Mouse (Mus musculus): Measurements from ENCODE around the gene Prickle2. TPM values are rescaled to one million over a fixed set of nuclear protein-coding genes. Genes with fewer than 3 reads are reported as not detected.
A peak's percentile ranks its signal among the peaks of the same experiment; 100 is the strongest.

Gene Prickle2
- polyA plus RNA-seq, 1 experiment from 2014 or later, result 4.1 TPM

- Histone ChIP-seq H3K36me3 (replicated peaks; ENCODE audit: control insufficient read depth, insufficient read depth, low read depth, low read length) (no peaks in the 10 kb centered on the region), H3K9me3 (replicated peaks; ENCODE audit: control insufficient read depth, low read length) (no peaks in the 10 kb centered on the region), H3K27me3 (ENCODE audit: control insufficient read depth, insufficient read depth, low read length) (no peaks in the 10 kb centered on the region), H3K9ac (replicated peaks; ENCODE audit: low read length) (no peak overlapping the region), H3K4me1 (ENCODE audit: control insufficient read depth, insufficient read depth, low read length) (no peaks in the 10 kb centered on the region; the same call in 1 of the 2 replicates), H3K4me2 (ENCODE audit: low read depth, low read length) (no peak overlapping the region), H3K27ac (replicated peaks; ENCODE audit: low read depth, low read length) (no peak overlapping the region), H3K4me3 (ENCODE audit: low read depth, low read length) (no peak overlapping the region)
- peak; percentile 6 for DNase-seq (ENCODE audit: low spot score)
- ATAC-seq (replicated peaks; ENCODE audit: insufficient number of reproducible peaks, low FRiP score, low TSS enrichment, low read depth), result no peak
- WGBS, result 72% methylated on average over 4 of the region's 4 CpGs
Measured at GRCm38 (mm10) chr6:92499449-92499848, 206.5 kb downstream of the Prickle2 start.

DNA sequence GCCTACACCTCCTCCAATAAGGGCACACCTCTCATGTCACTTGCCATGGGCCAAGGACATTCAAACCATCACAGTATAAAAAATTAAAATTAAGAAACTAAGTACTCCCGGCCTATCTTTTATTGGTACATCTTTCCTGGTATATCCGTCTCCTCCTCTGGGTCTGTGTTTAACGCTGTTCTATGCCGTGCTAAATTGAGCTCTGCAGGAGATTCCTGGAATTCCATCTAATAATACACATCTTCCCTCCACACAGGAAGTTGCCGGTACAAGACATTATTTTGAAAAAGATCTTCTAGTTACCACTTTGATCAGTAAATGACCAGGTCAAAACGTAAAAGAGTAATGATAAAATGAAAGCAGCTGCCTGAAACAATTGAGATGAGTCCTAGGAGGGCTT, 207.4 kb downstream of the Prickle2 start:
- H3K9ac ChIP-seq (replicated peaks; ENCODE audit: low read length), result no peak overlapping the region
- no peak overlapping the region for H3K27ac ChIP-seq (replicated peaks; ENCODE audit: low read depth, low read length)
- peak; percentile 5 for DNase-seq (ENCODE audit: low spot score)
- WGBS, result 34% methylated on average over 6 of the region's 6 CpGs
- no peaks in the 10 kb centered on the region for H3K9me3 ChIP-seq (replicated peaks; ENCODE audit: control insufficient read depth, low read length)
- H3K4me1 ChIP-seq (ENCODE audit: control insufficient read depth, insufficient read depth, low read length), result no peaks in the 10 kb centered on the region; the same call in 1 of the 2 replicates
- H3K36me3 ChIP-seq (replicated peaks; ENCODE audit: control insufficient read depth, insufficient read depth, low read depth, low read length), result no peaks in the 10 kb centered on the region
- no peak for ATAC-seq (replicated peaks; ENCODE audit: insufficient number of reproducible peaks, low FRiP score, low TSS enrichment, low read depth)
- no peak overlapping the region for H3K4me2 ChIP-seq (ENCODE audit: low read depth, low read length)
- no peaks in the 10 kb centered on the region for H3K27me3 ChIP-seq (ENCODE audit: control insufficient read depth, insufficient read depth, low read length)
- H3K4me3 ChIP-seq (ENCODE audit: low read depth, low read length), result no peak overlapping the region

GRCm38 (mm10) chr6:92497279-92497678, 208.7 kb downstream of the Prickle2 start:
- ATAC-seq (replicated peaks; ENCODE audit: insufficient number of reproducible peaks, low FRiP score, low TSS enrichment, low read depth) (no peak), DNase-seq (ENCODE audit: low spot score) (no peak)
- no peaks in the 10 kb centered on the region for H3K9me3 ChIP-seq (replicated peaks; ENCODE audit: control insufficient read depth, low read length)
- H3K9ac ChIP-seq (replicated peaks; ENCODE audit: low read length), result no peak overlapping the region
- H3K4me1 ChIP-seq (ENCODE audit: control insufficient read depth, insufficient read depth, low read length), result no peaks in the 10 kb centered on the region; the same call in 1 of the 2 replicates
- H3K27ac ChIP-seq (replicated peaks; ENCODE audit: low read depth, low read length), result no peak overlapping the region
- no peak overlapping the region for H3K4me2 ChIP-seq (ENCODE audit: low read depth, low read length)
- H3K4me3 ChIP-seq (ENCODE audit: low read depth, low read length), result no peak overlapping the region
- 63% methylated on average over 4 of the region's 4 CpGs for WGBS
- H3K36me3 ChIP-seq (replicated peaks; ENCODE audit: control insufficient read depth, insufficient read depth, low read depth, low read length), result no peaks in the 10 kb centered on the region
- H3K27me3 ChIP-seq (ENCODE audit: control insufficient read depth, insufficient read depth, low read length), result no peaks in the 10 kb centered on the region

DNA sequence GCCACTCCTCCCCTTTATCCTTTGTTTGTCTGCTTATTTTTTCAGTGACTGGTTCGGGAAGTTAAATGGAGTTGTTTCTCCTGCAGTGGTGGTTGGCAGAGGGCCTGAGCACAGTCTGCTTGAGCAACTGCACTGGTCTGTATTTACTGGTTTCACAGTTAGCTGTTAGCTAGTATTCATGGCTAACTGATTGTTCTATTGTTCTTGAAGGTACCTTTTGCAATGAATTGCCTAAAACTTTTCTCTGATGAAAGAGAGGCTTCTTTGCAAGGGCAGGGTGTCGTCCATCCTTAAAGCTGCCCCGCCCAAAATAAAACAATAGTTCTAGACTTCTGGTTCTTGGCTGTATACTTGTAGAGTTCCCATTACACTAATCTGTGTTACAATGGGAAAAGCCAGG, 210.5 kb downstream of the Prickle2 start:
- Histone ChIP-seq H3K9me3 (replicated peaks; ENCODE audit: control insufficient read depth, low read length) (no peaks in the 10 kb centered on the region), H3K27me3 (ENCODE audit: control insufficient read depth, insufficient read depth, low read length) (no peaks in the 10 kb centered on the region), H3K27ac (replicated peaks; ENCODE audit: low read depth, low read length) (no peak overlapping the region), H3K4me2 (ENCODE audit: low read depth, low read length) (no peak overlapping the region), H3K36me3 (replicated peaks; ENCODE audit: control insufficient read depth, insufficient read depth, low read depth, low read length) (no peaks in the 10 kb centered on the region), H3K9ac (replicated peaks; ENCODE audit: low read length) (no peak overlapping the region), H3K4me3 (ENCODE audit: low read depth, low read length) (no peak overlapping the region), H3K4me1 (ENCODE audit: control insufficient read depth, insufficient read depth, low read length) (no peaks in the 10 kb centered on the region; the same call in 1 of the 2 replicates)
- DNase-seq (ENCODE audit: low spot score) (no peak), ATAC-seq (replicated peaks; ENCODE audit: insufficient number of reproducible peaks, low FRiP score, low TSS enrichment, low read depth) (no peak)
- WGBS, result 86% methylated on average over 3 of the region's 3 CpGs

DNA sequence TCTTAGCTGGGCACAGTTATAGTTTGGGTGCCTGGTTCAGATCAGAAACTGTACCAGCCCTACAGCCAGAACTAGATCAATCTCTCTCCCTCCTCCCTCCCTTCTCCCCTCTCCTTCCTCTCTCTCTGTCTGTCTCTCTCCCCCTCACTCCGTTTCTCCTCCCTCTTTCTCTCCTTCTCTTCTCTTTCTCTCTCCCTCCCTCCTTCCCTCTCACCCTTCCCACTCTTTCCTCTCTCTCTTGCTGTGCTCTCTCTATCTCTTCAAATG, 224.3 kb downstream of the Prickle2 start:
- no peaks in the 10 kb centered on the region for H3K4me1 ChIP-seq (ENCODE audit: control insufficient read depth, insufficient read depth, low read length)
- H3K27me3 ChIP-seq (ENCODE audit: control insufficient read depth, insufficient read depth, low read length), result no peaks in the 10 kb centered on the region
- H3K36me3 ChIP-seq (replicated peaks; ENCODE audit: control insufficient read depth, insufficient read depth, low read depth, low read length), result no peaks in the 10 kb centered on the region
- H3K4me2 ChIP-seq (ENCODE audit: low read depth, low read length), result peak overlapping the region; percentile 50
- H3K9ac ChIP-seq (replicated peaks; ENCODE audit: low read length), result no peak overlapping the region
- H3K4me3 ChIP-seq (ENCODE audit: low read depth, low read length), result peak overlapping the region; percentile 38
- DNase-seq (ENCODE audit: low spot score) (no peak), ATAC-seq (replicated peaks; ENCODE audit: insufficient number of reproducible peaks, low FRiP score, low TSS enrichment, low read depth) (no peak)
- WGBS, result 6% methylated on average over 1 of the region's 1 CpGs
- H3K27ac ChIP-seq (replicated peaks; ENCODE audit: low read depth, low read length), result no peak overlapping the region
- no peaks in the 10 kb centered on the region for H3K9me3 ChIP-seq (replicated peaks; ENCODE audit: control insufficient read depth, low read length)

- H3K36me3 ChIP-seq (replicated peaks; ENCODE audit: control insufficient read depth, insufficient read depth, low read depth, low read length), result no peaks in the 10 kb centered on the region
- ATAC-seq (replicated peaks; ENCODE audit: insufficient number of reproducible peaks, low FRiP score, low TSS enrichment, low read depth), result peak; percentile 37; the same call in 1 of the 2 replicates
- H3K4me2 ChIP-seq (ENCODE audit: low read depth, low read length), result peak overlapping the region; percentile 50
- no peaks in the 10 kb centered on the region for H3K27me3 ChIP-seq (ENCODE audit: control insufficient read depth, insufficient read depth, low read length)
- H3K9me3 ChIP-seq (replicated peaks; ENCODE audit: control insufficient read depth, low read length), result no peaks in the 10 kb centered on the region
- H3K27ac ChIP-seq (replicated peaks; ENCODE audit: low read depth, low read length), result no peak overlapping the region
- H3K9ac ChIP-seq (replicated peaks; ENCODE audit: low read length), result peak overlapping the region; percentile 43
- peak overlapping the region; percentile 38 for H3K4me3 ChIP-seq (ENCODE audit: low read depth, low read length)
- WGBS, result under 1% methylated on average over 21 of the region's 21 CpGs
- no peaks in the 10 kb centered on the region for H3K4me1 ChIP-seq (ENCODE audit: control insufficient read depth, insufficient read depth, low read length)
- DNase-seq (ENCODE audit: low spot score), result peak; percentile 68
Measured at GRCm38 (mm10) chr6:92480941-92481689, 224.8 kb downstream of the Prickle2 start.

GRCm38 (mm10) chr6:92478612-92479011, 227.3 kb downstream of the Prickle2 start:
- ATAC-seq (replicated peaks; ENCODE audit: insufficient number of reproducible peaks, low FRiP score, low TSS enrichment, low read depth), result no peak
- H3K4me3 ChIP-seq (ENCODE audit: low read depth, low read length), result no peak overlapping the region

GRCm38 (mm10) chr6:92477621-92478020, 228.3 kb downstream of the Prickle2 start:
- no peak overlapping the region for H3K4me2 ChIP-seq (ENCODE audit: low read depth, low read length)
- DNase-seq (ENCODE audit: low spot score) (peak; percentile 63), ATAC-seq (replicated peaks; ENCODE audit: insufficient number of reproducible peaks, low FRiP score, low TSS enrichment, low read depth) (no peak)
- no peak overlapping the region for H3K9ac ChIP-seq (replicated peaks; ENCODE audit: low read length)
- no peak overlapping the region for H3K27ac ChIP-seq (replicated peaks; ENCODE audit: low read depth, low read length)
- H3K4me3 ChIP-seq (ENCODE audit: low read depth, low read length), result no peak overlapping the region
- WGBS, result 91% methylated on average over 2 of the region's 2 CpGs
- H3K4me1 ChIP-seq (ENCODE audit: control insufficient read depth, insufficient read depth, low read length), result no peaks in the 10 kb centered on the region
- no peaks in the 10 kb centered on the region for H3K9me3 ChIP-seq (replicated peaks; ENCODE audit: control insufficient read depth, low read length)
- H3K36me3 ChIP-seq (replicated peaks; ENCODE audit: control insufficient read depth, insufficient read depth, low read depth, low read length), result no peaks in the 10 kb centered on the region
- no peaks in the 10 kb centered on the region for H3K27me3 ChIP-seq (ENCODE audit: control insufficient read depth, insufficient read depth, low read length)

More at GRCm38 (mm10) chr6:92478612-92479011, 227.3 kb downstream of the Prickle2 start:
- no peaks in the 10 kb centered on the region for H3K27me3 ChIP-seq (ENCODE audit: control insufficient read depth, insufficient read depth, low read length)
- H3K9me3 ChIP-seq (replicated peaks; ENCODE audit: control insufficient read depth, low read length), result no peaks in the 10 kb centered on the region
- H3K36me3 ChIP-seq (replicated peaks; ENCODE audit: control insufficient read depth, insufficient read depth, low read depth, low read length), result no peaks in the 10 kb centered on the region
- H3K4me2 ChIP-seq (ENCODE audit: low read depth, low read length), result no peak overlapping the region
- no peak overlapping the region for H3K27ac ChIP-seq (replicated peaks; ENCODE audit: low read depth, low read length)
- 94% methylated on average over 1 of the region's 1 CpGs for WGBS
- H3K9ac ChIP-seq (replicated peaks; ENCODE audit: low read length), result no peak overlapping the region
- H3K4me1 ChIP-seq (ENCODE audit: control insufficient read depth, insufficient read depth, low read length), result no peaks in the 10 kb centered on the region
- no peak for DNase-seq (ENCODE audit: low spot score)
